Mouse (Mus musculus): ENCODE results near the gene Matn3. TPM values are rescaled to one million over a fixed set of nuclear protein-coding genes. Genes with fewer than 3 reads are reported as not detected.

The Matn3 gene
- polyA plus RNA-seq, 1 experiment from 2014 or later: 5.9 TPM

DNA sequence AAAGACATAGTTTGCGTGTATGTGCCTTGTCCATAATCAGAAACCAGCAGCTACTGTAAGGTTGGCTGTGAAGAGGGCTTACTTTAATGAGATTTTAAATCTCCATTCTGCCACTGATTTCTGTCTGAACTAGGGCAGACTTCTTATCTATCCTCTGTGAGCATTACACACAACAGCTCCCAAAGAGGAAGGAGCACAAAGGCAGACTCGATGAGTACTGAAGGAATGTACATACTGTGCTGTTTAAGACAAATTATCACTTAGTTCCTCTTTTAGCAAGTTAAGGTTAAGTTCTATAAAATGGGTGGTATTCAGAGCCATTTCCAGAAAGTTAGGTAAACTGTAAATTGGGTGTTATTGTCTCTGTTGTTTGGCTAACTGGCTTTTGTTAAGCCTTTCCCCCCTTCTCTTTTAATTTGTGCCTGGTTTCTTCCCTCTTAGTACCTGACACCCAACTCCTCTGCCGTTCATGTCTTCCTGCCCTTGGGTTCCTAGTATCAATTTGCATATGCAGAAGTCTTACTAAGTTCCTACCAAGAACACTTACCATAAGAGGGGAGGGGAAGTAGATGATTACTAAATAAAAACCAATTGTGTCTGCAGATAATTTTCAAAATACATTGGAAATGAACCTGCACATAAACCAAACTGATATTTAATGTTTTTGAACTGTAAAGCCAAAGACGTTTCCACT lies 5.9 kb upstream of the Matn3 start:
- H3K4me1 ChIP-seq: no peaks in the 10 kb centered on the region
- no peak for DNase-seq (ENCODE audit: extremely low spot score, low spot score)
- H3K27me3 ChIP-seq (ENCODE audit: poor library complexity, severe bottlenecking): peaks cover 11% of the 10 kb centered on the region
- WGBS: 80% methylated on average over 4 of the region's 4 CpGs
- H3K27ac ChIP-seq: no peak overlapping the region
- H3K9me3 ChIP-seq: no peaks in the 10 kb centered on the region
- no peak overlapping the region for H3K4me3 ChIP-seq
- peaks cover 28% of the 10 kb centered on the region for H3K36me3 ChIP-seq (replicated peaks)

- no peak for DNase-seq (ENCODE audit: extremely low spot score, low spot score)
- Histone ChIP-seq H3K4me1 (peaks cover 15% of the 10 kb centered on the region), H3K4me3 (peak overlapping the region; percentile 63), H3K27me3 (ENCODE audit: poor library complexity, severe bottlenecking) (peaks cover 35% of the 10 kb centered on the region), H3K27ac (no peak overlapping the region), H3K36me3 (replicated peaks) (no peaks in the 10 kb centered on the region), H3K9me3 (no peaks in the 10 kb centered on the region)
- WGBS: 69% methylated on average over 9 of the region's 9 CpGs
Observed at GRCm38 (mm10) chr12:8947163-8947562, 566 bp upstream of the Matn3 start.

GRCm38 (mm10) chr12:8953136-8953535 lies 5.4 kb downstream of the Matn3 start:
- Histone ChIP-seq H3K36me3 (replicated peaks) (no peaks in the 10 kb centered on the region), H3K4me3 (no peak overlapping the region), H3K4me1 (peaks cover 12% of the 10 kb centered on the region), H3K27me3 (ENCODE audit: poor library complexity, severe bottlenecking) (peaks cover 17% of the 10 kb centered on the region), H3K9me3 (no peaks in the 10 kb centered on the region; the same call in 1 of the 2 replicates), H3K27ac (no peak overlapping the region)
- WGBS: 43% methylated on average over 10 of the region's 10 CpGs
- DNase-seq (ENCODE audit: extremely low spot score, low spot score): no peak

GRCm38 (mm10) chr12:8954161-8954561 lies 6.4 kb downstream of the Matn3 start:
- no peak for DNase-seq (ENCODE audit: extremely low spot score, low spot score)
- 57% methylated on average over 9 of the region's 9 CpGs for WGBS

DNA sequence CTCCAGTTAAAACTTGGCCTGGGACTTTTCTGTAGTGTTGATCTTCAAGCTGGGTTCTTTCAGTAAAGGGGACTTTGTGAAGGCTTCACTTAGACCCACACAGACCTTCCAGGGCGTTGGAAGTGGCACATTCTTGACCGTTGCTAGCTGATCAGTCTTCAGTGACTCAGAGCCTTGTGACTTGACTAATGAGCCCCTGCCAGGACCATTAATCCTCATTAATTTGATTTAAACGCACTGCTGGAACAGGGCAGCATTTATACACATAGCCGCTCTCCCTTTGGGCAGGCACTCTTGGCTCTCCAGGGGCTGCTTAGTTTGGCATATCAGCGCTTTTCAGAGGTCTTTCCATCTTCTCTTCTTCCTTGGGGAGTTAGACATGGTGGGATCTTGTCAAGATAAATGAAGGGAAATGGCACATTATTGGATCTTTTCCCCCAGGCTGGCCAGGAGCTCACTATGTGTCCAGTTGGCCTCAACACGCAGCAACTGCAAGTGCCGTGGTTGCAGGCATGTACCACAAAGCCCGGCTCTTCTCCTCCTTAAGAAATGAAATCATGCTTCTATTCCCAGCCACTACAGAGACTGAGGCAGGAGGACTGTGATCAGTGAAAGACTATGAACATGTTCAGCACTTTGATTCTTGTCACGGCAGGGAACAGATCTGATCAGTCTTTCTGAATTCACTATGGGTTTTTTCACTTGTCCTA lies 14.0 kb downstream of the Matn3 start:
- 63% methylated on average over 9 of the region's 9 CpGs for WGBS
- Histone ChIP-seq H3K4me1 (peaks cover 10% of the 10 kb centered on the region), H3K27me3 (ENCODE audit: poor library complexity, severe bottlenecking) (no peaks in the 10 kb centered on the region), H3K4me3 (no peak overlapping the region), H3K9me3 (no peaks in the 10 kb centered on the region; the same call in 1 of the 2 replicates), H3K36me3 (replicated peaks) (no peaks in the 10 kb centered on the region), H3K27ac (no peak overlapping the region)
- no peak for DNase-seq (ENCODE audit: extremely low spot score, low spot score)

More at GRCm38 (mm10) chr12:8954161-8954561, 6.4 kb downstream of the Matn3 start:
- no peak overlapping the region for H3K27ac ChIP-seq
- peaks cover 9% of the 10 kb centered on the region; the same call in 1 of the 2 replicates for H3K4me1 ChIP-seq
- no peak overlapping the region for H3K4me3 ChIP-seq
- H3K27me3 ChIP-seq (ENCODE audit: poor library complexity, severe bottlenecking): peaks cover 7% of the 10 kb centered on the region
- no peaks in the 10 kb centered on the region; the same call in 1 of the 2 replicates for H3K9me3 ChIP-seq
- H3K36me3 ChIP-seq (replicated peaks): no peaks in the 10 kb centered on the region

GRCm38 (mm10) chr12:8969828-8970227 lies 22.1 kb downstream of the Matn3 start:
- 0 out of 2 replicates have a peak overlapping the region, but pooled peaks have one; percentile 9 for H3K27ac ChIP-seq
- H3K4me3 ChIP-seq: no peak overlapping the region
- H3K36me3 ChIP-seq (replicated peaks): no peaks in the 10 kb centered on the region
- DNase-seq (ENCODE audit: extremely low spot score, low spot score): peak; percentile 35
- H3K4me1 ChIP-seq: peaks cover 22% of the 10 kb centered on the region
- H3K9me3 ChIP-seq: no peaks in the 10 kb centered on the region
- peaks cover 13% of the 10 kb centered on the region for H3K27me3 ChIP-seq (ENCODE audit: poor library complexity, severe bottlenecking)
- 52% methylated on average over 9 of the region's 9 CpGs for WGBS

DNA sequence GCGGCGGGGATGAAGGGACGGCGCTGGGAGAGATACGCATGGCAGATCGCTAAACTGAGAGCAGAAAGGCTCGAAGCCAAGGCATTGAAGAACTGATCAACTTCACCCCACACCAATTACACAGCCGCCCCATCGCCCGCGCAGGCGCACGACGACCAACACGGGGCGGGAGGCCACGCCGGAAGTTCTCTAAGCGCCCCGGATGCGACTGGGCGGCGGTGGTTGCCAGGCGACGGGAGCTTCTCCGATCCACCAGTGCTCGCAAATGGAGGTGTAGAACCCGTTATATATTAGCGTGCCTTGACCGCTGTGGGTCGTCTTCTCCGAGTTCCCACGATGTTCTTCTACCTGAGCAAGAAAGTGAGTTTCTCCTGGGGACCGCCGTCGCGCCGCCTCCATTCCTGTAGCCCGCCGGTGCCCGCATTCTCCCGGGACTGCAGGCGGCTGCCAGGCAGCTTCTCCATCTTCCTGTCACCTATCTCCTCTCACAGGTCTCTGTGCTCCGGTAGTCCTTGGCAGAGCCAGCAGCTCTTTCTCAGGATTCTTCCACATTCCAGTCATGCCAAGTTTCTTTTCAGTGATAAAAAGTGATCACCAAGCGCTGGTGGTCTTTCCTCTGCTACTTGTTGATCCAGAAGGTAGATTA lies 26.2 kb downstream of the Matn3 start, which contains the start of gene Wdr35:
Gene Wdr35 (plus strand): TSS at position 73 of the 646 bp plus-strand sequence.
- H3K4me1 ChIP-seq: peaks cover 26% of the 10 kb centered on the region
- H3K36me3 ChIP-seq (replicated peaks): peaks cover 13% of the 10 kb centered on the region
- peaks cover 13% of the 10 kb centered on the region for H3K27me3 ChIP-seq (ENCODE audit: poor library complexity, severe bottlenecking)
- H3K4me3 ChIP-seq: peak within 1 kb of the TSS; percentile 64
- H3K27ac ChIP-seq: peak within 1 kb of the TSS; percentile 84
- under 1% methylated on average over 45 of the region's 45 CpGs for WGBS
- DNase-seq (ENCODE audit: extremely low spot score, low spot score): peak; percentile 89
- 0 out of 2 replicates have a peak, but pooled peaks cover 3% of the 10 kb centered on the region for H3K9me3 ChIP-seq

DNA sequence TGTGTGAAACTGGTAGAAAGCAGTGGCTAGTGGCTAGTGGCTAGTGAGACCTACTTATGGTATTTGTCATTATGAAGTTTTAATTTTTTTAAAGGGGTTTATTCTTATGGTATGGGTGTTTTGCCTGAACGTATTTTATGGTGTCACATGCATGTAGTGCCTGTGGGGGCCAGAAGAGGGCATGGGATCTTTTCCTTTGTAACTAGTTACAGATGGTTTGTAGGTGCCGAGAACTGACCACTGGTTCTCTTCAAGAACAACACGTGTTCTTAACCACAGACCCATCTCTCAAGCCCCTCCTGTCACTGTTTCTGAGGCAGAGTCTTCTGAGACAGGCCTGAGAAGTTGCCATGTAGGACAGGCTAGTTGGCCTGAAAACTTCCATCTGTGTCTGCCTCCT lies 27.3 kb downstream of the Matn3 start:
- Histone ChIP-seq H3K27ac (no peak overlapping the region), H3K4me3 (peak overlapping the region; percentile 64; the same call in 1 of the 2 replicates), H3K27me3 (ENCODE audit: poor library complexity, severe bottlenecking) (peaks cover 13% of the 10 kb centered on the region), H3K9me3 (0 out of 2 replicates have a peak, but pooled peaks cover 3% of the 10 kb centered on the region), H3K36me3 (replicated peaks) (peaks cover 17% of the 10 kb centered on the region), H3K4me1 (peaks cover 22% of the 10 kb centered on the region)
- DNase-seq (ENCODE audit: extremely low spot score, low spot score): no peak
- 88% methylated on average over 3 of the region's 3 CpGs for WGBS

DNA sequence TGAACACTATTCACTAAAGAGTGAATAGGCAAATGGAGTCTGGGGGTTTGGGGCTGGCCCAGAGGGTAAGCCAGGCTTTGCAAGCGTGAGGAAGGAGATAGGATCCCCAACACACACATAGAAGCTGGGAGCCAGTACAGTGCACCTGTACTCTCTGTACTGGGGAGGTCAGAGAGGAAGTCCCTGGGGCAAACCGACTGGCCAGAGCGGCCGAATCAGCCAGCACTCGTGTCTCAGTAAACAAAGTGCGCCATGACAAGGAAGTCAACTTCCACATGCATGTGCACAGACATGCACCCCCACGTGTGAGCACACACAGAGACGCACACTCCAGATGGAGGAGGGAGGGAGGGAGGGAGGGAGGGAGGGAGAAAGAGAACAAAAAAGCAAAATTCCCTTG lies 45.5 kb downstream of the Matn3 start:
- H3K27me3 ChIP-seq (ENCODE audit: poor library complexity, severe bottlenecking): no peaks in the 10 kb centered on the region
- H3K4me3 ChIP-seq: no peak overlapping the region
- WGBS: 86% methylated on average over 8 of the region's 8 CpGs
- H3K36me3 ChIP-seq (replicated peaks): peaks cover 33% of the 10 kb centered on the region
- no peaks in the 10 kb centered on the region for H3K9me3 ChIP-seq
- H3K27ac ChIP-seq: no peak overlapping the region
- no peak for DNase-seq (ENCODE audit: extremely low spot score, low spot score)
- H3K4me1 ChIP-seq: no peaks in the 10 kb centered on the region

GRCm38 (mm10) chr12:8998318-8998717 lies 50.6 kb downstream of the Matn3 start:
- peaks cover 20% of the 10 kb centered on the region for H3K36me3 ChIP-seq (replicated peaks)
- H3K4me1 ChIP-seq: peaks cover 6% of the 10 kb centered on the region; the same call in 1 of the 2 replicates
- no peak for DNase-seq (ENCODE audit: extremely low spot score, low spot score)
- H3K27me3 ChIP-seq (ENCODE audit: poor library complexity, severe bottlenecking): no peaks in the 10 kb centered on the region
- WGBS: 95% methylated on average over 4 of the region's 4 CpGs
- no peak overlapping the region for H3K27ac ChIP-seq
- no peak overlapping the region for H3K4me3 ChIP-seq
- 0 out of 2 replicates have a peak, but pooled peaks cover 4% of the 10 kb centered on the region for H3K9me3 ChIP-seq

- WGBS: 17% methylated on average over 5 of the region's 5 CpGs
- Histone ChIP-seq H3K9me3 (0 out of 2 replicates have a peak, but pooled peaks cover 4% of the 10 kb centered on the region), H3K4me1 (peaks cover 6% of the 10 kb centered on the region; the same call in 1 of the 2 replicates), H3K27ac (no peak overlapping the region), H3K27me3 (ENCODE audit: poor library complexity, severe bottlenecking) (no peaks in the 10 kb centered on the region), H3K4me3 (no peak overlapping the region), H3K36me3 (replicated peaks) (peaks cover 17% of the 10 kb centered on the region)
- peak; percentile 33 for DNase-seq (ENCODE audit: extremely low spot score, low spot score)
Observed at GRCm38 (mm10) chr12:9002038-9002648, 54.4 kb downstream of the Matn3 start.

- H3K36me3 ChIP-seq (replicated peaks): peaks cover 15% of the 10 kb centered on the region
- DNase-seq (ENCODE audit: extremely low spot score, low spot score): no peak
- H3K4me1 ChIP-seq: peaks cover 6% of the 10 kb centered on the region; the same call in 1 of the 2 replicates
- H3K4me3 ChIP-seq: no peak overlapping the region
- 63% methylated on average over 4 of the region's 4 CpGs for WGBS
- H3K9me3 ChIP-seq: no peaks in the 10 kb centered on the region
- no peaks in the 10 kb centered on the region for H3K27me3 ChIP-seq (ENCODE audit: poor library complexity, severe bottlenecking)
- no peak overlapping the region for H3K27ac ChIP-seq
Observed at GRCm38 (mm10) chr12:9007146-9007545, 59.4 kb downstream of the Matn3 start.

Measured in forebrain, embryonic 10.5 days (tissue).